Mouse (Mus musculus) lung, adult 2 months (tissue): ENCODE measurements around the gene Akr1b3.

Source experiments
- CTCF ChIP-seq: fragments of 200-500 bp; IDR thresholded peaks from 2 replicates; pipeline ENCODE4 v1.5.1; 2011; ENCODE audit warnings: mild to moderate bottlenecking, low read length, control low read depth; ENCODE audit not compliant: insufficient read depth
- POLR2A ChIP-seq: fragments of 200-500 bp; IDR thresholded peaks from 2 replicates; pipeline ENCODE4 v1.6.1; 2011; ENCODE audit warnings: low read depth, mild to moderate bottlenecking, control low read depth, low read length, borderline replicate concordance; ENCODE audit errors: extremely low read depth

DNA sequence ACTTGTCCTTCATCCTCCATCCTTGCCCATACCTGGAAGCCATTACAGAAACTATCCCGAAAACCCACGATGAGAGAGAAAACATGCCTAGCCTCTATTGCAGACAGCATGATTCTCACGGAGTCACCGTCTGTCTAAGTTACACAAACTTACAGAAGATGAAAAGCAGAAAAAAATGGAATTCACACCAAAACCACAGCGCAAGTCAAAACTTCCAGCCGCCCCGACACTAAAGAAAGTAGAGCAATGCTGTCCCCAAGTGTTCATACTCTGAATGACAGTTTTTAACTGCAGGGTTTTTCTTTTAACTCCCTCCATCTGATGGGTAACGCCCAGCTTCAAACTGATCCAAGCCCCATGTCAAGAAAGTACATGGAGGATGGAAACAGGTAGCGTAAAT is 39.6 kb downstream of the Akr1b3 start:
- TF ChIP-seq CTCF (peak; percentile 42), POLR2A (no peak)
